Mouse (Mus musculus) hindbrain, embryonic 16.5 days (tissue): ENCODE data around the gene Chd5. TPM values are rescaled to one million over a fixed set of nuclear protein-coding genes. Genes with fewer than 3 reads are reported as not detected.

Experiments
- ATAC-seq: fragments of 200-750 bp; cut with Nextera tagmentation; 2 replicates; pipeline ENCODE4 v1.8.0; 2017; ENCODE audit warnings: moderate TSS enrichment, moderate library complexity
- H3K27ac ChIP-seq: fragments of 300-500 bp; sonication (generic); 2 replicates; pipeline ENCODE4 v1.5.1; 2014; ENCODE audit warnings: low read depth, mild to moderate bottlenecking, control low read depth, low read length, moderate library complexity
- H3K27me3 ChIP-seq: fragments of 300-500 bp; sonication (generic); replicated peaks from 2 replicates; pipeline ENCODE4 v1.6.1; 2014; ENCODE audit warnings: low read length; ENCODE audit not compliant: control insufficient read depth, insufficient read depth
- H3K36me3 ChIP-seq: fragments of 300-500 bp; sonication (generic); 2 replicates; pipeline ENCODE4 v1.6.1; 2014; ENCODE audit warnings: mild to moderate bottlenecking, low read length, moderate library complexity, mixed read lengths; ENCODE audit not compliant: control insufficient read depth, insufficient read depth
- H3K4me1 ChIP-seq: fragments of 300-500 bp; sonication (generic); 2 replicates; pipeline ENCODE4 v1.6.1; 2014; ENCODE audit warnings: low read depth, low read length; ENCODE audit not compliant: control insufficient read depth, insufficient read depth
- H3K4me2 ChIP-seq: fragments of 300-500 bp; sonication (generic); 2 replicates; pipeline ENCODE4 v1.6.1; 2014; ENCODE audit warnings: mild to moderate bottlenecking, low read length, control low read depth, moderate library complexity
- H3K4me3 ChIP-seq: fragments of 300-500 bp; sonication (generic); 2 replicates; pipeline ENCODE4 v1.5.1; 2014; ENCODE audit warnings: mild to moderate bottlenecking, low read length, control low read depth, moderate library complexity
- H3K9ac ChIP-seq: fragments of 300-500 bp; sonication (generic); 2 replicates; pipeline ENCODE4 v1.6.1; 2014; ENCODE audit warnings: low read depth, mild to moderate bottlenecking, control low read depth, low read length, moderate library complexity
- H3K9me3 ChIP-seq: fragments of 300-500 bp; sonication (generic); 2 replicates; pipeline ENCODE4 v1.6.1; 2014; ENCODE audit warnings: mild to moderate bottlenecking, low read length, moderate library complexity; ENCODE audit not compliant: control insufficient read depth
- WGBS: fragments of 180-500 bp; shearing (Covaris S2); extraction: QIAGEN DNeasy Blood & Tissue Kit; methylation state at CpG from one replicate; pipeline ENCODE4 v1.1.7; 2014; 5-methylcytosine and 5-hydroxymethylcytosine counted together
- polyA plus RNA-seq: library from polyadenylated mRNA; unstranded; fragments of >200 nt; fragmentation: Nextera tagmentation; extraction: Ambion mirVana; gene quantifications from 2 replicates; pipeline ENCODE4 v1.2.1, GENCODE M21; 2015

The Chd5 gene
- polyA plus RNA-seq, 1 experiment from 2014 or later, result 46.7 TPM

DNA sequence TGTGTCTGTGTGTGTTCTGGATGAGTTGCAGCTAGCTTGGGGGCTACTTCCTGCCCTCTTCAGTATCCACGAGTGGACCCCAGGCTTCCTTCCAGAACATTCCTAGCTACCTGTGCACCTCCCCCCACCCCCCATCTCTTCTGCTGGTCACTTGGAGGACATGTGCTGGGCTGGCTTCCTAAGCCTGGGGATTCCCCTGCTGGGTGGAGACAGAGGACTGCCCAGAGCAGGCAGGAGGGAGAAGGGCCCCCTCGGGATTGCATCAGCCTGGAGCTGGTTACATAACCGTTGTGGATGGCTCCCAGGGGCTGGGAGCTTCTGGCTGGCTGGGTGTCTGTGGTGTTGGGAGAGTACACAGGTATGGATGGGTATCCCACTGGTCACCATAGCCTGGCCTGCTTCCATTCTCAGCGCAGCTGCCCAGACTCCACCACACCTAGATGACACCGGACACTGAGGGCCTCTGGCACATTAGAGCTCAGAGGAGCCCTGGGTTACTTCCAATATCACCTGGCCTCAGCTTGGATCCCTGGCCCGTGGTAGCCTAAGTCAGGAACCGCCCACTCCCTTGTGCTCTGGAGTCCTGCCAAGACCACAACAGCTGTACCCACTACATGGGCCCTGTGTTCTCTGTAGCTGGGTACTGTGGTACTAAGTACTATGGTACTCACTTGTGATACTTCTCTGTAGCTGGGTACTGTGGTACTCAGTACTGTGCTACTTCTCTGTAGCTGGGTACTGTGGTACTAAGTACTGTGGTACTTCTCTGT, 6.9 kb downstream of the Chd5 start:
- H3K4me2 ChIP-seq, result no peak overlapping the region
- no peak overlapping the region for H3K9ac ChIP-seq
- H3K27ac ChIP-seq, result no peak overlapping the region
- 60% methylated on average over 7 of the region's 7 CpGs for WGBS
- no peaks in the 10 kb centered on the region for H3K36me3 ChIP-seq
- no peak for ATAC-seq
- peaks cover 35% of the 10 kb centered on the region for H3K4me1 ChIP-seq
- no peaks in the 10 kb centered on the region for H3K9me3 ChIP-seq
- H3K4me3 ChIP-seq, result no peak overlapping the region
- H3K27me3 ChIP-seq, result no peaks in the 10 kb centered on the region; the same call in 1 of the 2 replicates

DNA sequence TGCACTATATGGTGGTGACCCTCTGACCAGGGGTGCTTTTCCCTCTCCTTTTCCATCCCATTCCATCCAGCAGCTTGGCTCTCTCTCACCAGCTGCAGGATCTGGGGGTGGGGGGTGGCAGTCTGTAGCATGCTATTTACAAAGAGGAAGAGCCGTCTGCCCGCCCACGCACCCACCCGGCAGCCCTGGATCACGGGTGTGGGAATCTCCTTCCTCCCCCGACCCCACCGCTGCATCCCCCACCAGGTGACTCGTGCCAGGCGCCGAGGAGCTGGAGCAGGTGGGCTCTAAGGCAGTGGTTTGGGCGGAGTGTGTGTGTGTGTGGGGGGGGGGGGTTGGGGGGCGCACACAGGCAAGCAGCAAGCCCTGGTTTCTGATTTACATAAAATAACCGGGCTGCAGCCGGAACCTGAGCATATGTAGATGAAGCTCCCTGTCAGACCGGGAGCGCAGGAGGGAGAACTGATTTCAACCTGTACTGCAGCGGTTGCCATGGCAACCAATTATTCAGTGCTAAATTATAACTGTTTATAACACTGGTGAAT, 11.5 kb downstream of the Chd5 start:
- Histone ChIP-seq H3K27ac (peak overlapping the region; percentile 86), H3K27me3 (peaks cover 2% of the 10 kb centered on the region), H3K9ac (peak overlapping the region; percentile 54), H3K4me1 (peaks cover 34% of the 10 kb centered on the region), H3K9me3 (no peaks in the 10 kb centered on the region), H3K4me2 (peak overlapping the region; percentile 55), H3K4me3 (peak overlapping the region; percentile 23), H3K36me3 (no peaks in the 10 kb centered on the region; the same call in 1 of the 2 replicates)
- WGBS, result 5% methylated on average over 15 of the region's 17 CpGs
- peak; percentile 80 for ATAC-seq

DNA sequence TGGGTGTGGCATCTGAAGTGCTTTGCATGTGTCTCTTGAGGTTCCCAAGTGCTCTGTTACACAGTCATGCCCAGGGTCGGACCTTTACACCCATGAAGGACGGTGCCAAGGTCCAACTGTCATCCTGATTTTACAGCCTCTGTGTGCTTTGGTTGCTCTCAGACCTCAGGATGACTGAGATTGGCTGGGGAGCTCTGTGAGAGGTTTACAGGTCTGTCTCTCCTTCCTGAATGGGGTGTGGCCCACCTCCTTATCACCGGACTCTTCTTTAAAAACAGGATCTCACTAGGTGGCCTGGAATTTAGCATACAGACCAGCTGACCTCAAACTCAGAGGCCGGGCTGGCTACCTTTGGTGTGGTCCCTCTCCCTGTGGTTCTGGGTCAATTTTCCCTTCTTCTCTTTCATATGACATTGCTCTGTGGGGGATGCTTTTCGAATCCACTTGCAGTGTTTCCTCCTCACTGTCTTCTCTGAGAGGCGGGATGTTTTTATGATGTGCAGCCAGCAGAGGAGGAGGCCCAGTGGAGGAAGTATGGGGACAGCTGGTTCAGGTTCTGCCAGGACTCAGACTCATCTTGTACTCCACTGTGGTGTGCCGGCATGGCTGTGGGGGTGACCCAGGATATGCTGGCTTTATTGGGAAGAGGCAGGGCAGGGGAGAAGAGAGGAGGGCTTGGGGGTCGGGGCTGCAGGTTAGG, 12.4 kb downstream of the Chd5 start:
- peak overlapping the region; percentile 74 for H3K27ac ChIP-seq
- no peaks in the 10 kb centered on the region for H3K9me3 ChIP-seq
- H3K4me2 ChIP-seq, result peak overlapping the region; percentile 55
- H3K9ac ChIP-seq, result peak overlapping the region; percentile 18; the same call in 1 of the 2 replicates
- no peak; the same call in 1 of the 2 replicates for ATAC-seq
- H3K4me3 ChIP-seq, result no peak overlapping the region
- peaks cover 30% of the 10 kb centered on the region for H3K4me1 ChIP-seq
- H3K27me3 ChIP-seq, result peaks cover 2% of the 10 kb centered on the region
- WGBS, result 25% methylated on average over 8 of the region's 8 CpGs
- H3K36me3 ChIP-seq, result no peaks in the 10 kb centered on the region; the same call in 1 of the 2 replicates

DNA sequence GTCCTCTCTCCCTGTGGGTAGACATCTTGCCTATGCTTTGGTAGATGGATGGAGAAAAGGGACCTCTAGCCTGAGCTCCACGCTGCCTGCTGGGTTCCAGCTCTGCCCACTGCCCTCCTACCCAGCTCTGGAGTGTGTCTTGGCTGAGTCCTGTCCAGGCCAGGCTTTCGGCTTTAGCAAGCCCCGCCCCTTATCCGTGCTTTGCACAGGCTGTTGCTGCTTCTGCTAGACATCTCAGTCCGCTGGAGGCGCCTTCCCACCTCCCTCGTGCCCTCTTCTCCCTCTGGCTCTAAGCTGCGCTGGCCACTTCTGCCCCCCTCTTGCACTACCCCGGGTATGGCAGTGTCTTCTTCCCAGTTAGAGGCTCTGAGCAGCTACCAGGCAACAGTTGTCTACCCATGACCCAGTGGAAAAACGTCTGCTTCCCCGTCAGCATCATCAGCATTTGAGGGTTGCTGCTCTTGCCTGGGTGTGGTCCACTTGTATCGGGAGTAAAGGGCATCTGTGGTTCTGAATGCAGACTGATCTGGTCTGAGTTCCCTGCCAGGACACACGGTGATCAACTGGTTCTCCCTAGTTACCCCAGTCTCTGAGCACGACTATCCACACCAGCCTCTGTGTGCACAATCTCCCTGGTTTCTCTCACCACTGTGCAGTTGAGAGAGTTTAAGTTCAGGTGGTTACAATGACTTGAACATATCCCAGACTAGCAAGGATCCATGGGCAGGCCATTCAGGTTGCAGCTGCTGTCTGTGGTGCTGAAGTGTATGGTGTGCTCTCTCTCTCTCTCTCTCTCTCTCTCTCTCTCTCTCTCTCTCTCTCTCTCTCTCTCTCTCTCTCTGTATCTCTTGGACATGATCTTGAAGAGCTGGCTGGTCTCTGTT, 13.2 kb downstream of the Chd5 start:
- Histone ChIP-seq H3K4me2 (no peak overlapping the region), H3K9ac (no peak overlapping the region), H3K27ac (peak overlapping the region; percentile 14; the same call in 1 of the 2 replicates), H3K36me3 (peaks cover 1% of the 10 kb centered on the region), H3K4me3 (no peak overlapping the region), H3K4me1 (peaks cover 30% of the 10 kb centered on the region), H3K27me3 (peaks cover 2% of the 10 kb centered on the region), H3K9me3 (no peaks in the 10 kb centered on the region)
- 12% methylated on average over 14 of the region's 14 CpGs for WGBS
- peak; percentile 35; the same call in 1 of the 2 replicates for ATAC-seq

DNA sequence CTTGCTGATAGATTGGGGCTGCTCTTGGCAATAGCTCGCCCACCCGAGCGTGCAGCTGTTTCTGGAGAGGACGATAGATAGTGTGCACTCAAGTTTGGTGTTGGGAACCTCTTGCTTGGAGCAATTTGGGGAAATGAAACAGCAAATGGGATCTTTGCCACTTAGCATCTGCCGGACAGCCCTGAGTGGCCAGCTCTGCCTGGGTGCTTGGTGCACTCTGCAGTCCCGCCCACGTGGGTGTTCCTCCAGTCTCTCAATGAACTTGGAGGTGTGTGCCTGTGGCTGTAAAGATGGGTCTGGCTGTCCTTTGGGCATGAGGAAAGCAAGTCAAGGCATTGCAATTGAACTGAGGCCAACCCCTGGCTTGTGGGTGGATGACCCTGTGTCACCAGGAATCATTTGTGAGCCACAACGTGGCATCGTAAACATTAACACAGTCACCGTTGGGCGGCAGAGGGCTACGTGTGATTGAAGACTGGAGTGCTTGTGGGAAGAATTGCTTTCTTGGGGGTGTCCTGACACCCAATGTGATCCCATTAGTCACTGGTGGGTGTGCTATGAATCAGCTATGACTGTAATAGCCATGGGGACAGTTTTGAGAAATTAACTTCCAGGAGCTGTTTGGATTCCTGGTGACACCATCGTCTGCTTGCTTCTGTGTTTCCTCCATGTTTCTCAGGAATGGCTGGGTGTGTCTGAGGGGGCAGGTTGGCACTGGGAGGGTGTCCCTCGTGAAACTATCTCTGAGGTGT, 15.6 kb downstream of the Chd5 start:
- Histone ChIP-seq H3K27ac (no peak overlapping the region), H3K4me3 (no peak overlapping the region), H3K9me3 (no peaks in the 10 kb centered on the region), H3K4me2 (no peak overlapping the region), H3K27me3 (peaks cover 2% of the 10 kb centered on the region; the same call in 1 of the 2 replicates), H3K36me3 (peaks cover 4% of the 10 kb centered on the region), H3K9ac (no peak overlapping the region), H3K4me1 (peaks cover 29% of the 10 kb centered on the region)
- ATAC-seq, result no peak
- 74% methylated on average over 14 of the region's 14 CpGs for WGBS

DNA sequence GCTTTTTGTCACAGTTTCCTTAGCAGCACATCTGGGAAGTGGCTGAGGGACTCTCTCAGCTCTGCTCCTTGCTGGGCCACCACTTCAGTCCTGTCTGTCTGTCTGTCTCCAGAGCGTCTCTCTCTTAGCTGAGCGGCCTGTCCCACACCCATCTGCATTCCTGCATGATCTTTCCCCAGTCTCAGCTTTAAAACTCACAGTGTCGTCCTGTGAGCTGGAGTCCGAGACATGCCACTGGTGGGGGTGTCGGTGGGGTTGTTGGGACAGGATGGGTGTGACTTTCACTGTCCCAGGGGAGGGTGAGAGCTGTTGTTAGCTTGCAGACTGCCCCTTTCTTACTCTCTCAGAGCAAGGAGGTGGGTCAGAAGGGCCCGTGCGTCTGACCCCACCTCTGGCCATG, 17.2 kb downstream of the Chd5 start:
- peaks cover 2% of the 10 kb centered on the region; the same call in 1 of the 2 replicates for H3K27me3 ChIP-seq
- no peak overlapping the region for H3K9ac ChIP-seq

DNA sequence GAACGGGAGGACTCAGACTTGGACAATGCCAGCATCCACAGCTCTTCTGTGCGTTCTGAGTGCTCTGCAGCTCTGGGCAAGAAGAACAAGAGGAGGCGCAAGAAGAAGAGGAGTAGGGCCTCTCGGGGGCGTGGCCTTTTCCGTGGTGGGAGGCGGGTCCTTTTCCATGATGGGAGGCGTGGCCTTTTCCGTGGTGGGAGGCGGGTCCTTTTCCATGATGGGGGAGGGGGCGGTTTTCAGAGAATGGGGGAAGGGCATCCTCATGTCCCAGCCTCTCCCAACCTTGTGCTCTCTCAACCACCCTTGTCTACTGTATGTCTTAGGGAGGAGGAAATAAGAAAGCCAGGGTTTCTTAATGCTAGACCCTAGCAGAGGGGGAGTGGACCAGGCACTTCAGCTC, 21.2 kb downstream of the Chd5 start:
- H3K4me3 ChIP-seq, result no peak overlapping the region
- H3K4me2 ChIP-seq, result no peak overlapping the region
- ATAC-seq, result no peak
- H3K9ac ChIP-seq, result no peak overlapping the region
- H3K27me3 ChIP-seq, result no peaks in the 10 kb centered on the region
- H3K36me3 ChIP-seq, result peaks cover 14% of the 10 kb centered on the region
- no peak overlapping the region for H3K27ac ChIP-seq
- peaks cover under 1% of the 10 kb centered on the region; the same call in 1 of the 2 replicates for H3K4me1 ChIP-seq
- 9% methylated on average over 11 of the region's 11 CpGs for WGBS
- no peaks in the 10 kb centered on the region for H3K9me3 ChIP-seq

More for the DNA sequence above, 17.2 kb downstream of the Chd5 start:
- no peak for ATAC-seq
- Histone ChIP-seq H3K4me2 (no peak overlapping the region), H3K36me3 (peaks cover 4% of the 10 kb centered on the region), H3K4me3 (no peak overlapping the region), H3K4me1 (peaks cover 13% of the 10 kb centered on the region), H3K27ac (no peak overlapping the region), H3K9me3 (no peaks in the 10 kb centered on the region)
- 86% methylated on average over 7 of the region's 7 CpGs for WGBS

DNA sequence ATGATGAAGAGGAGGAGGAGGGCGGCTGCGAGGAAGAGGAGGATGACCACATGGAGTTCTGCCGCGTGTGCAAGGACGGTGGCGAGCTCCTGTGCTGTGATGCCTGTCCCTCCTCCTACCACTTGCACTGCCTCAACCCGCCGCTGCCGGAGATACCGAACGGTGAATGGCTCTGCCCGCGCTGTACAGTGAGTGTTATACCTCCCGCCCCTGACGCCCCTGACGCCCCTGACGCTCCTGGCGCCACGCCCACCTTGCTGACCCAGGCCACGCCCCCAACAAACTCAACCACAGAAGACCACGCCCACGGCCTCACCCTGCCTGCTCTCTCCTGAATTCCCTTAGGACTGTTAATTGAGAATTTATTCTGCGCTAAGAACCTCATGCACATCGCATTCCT, 22.4 kb downstream of the Chd5 start:
- WGBS, result 4% methylated on average over 24 of the region's 24 CpGs
- Histone ChIP-seq H3K27me3 (no peaks in the 10 kb centered on the region), H3K36me3 (peaks cover 14% of the 10 kb centered on the region), H3K9me3 (no peaks in the 10 kb centered on the region), H3K27ac (no peak overlapping the region), H3K4me3 (no peak overlapping the region), H3K9ac (no peak overlapping the region), H3K4me1 (peaks cover 8% of the 10 kb centered on the region), H3K4me2 (no peak overlapping the region)
- ATAC-seq, result no peak
